Mouse (Mus musculus): ENCODE measurements around the gene Hdhd3.

Hdhd3 gene

DNA sequence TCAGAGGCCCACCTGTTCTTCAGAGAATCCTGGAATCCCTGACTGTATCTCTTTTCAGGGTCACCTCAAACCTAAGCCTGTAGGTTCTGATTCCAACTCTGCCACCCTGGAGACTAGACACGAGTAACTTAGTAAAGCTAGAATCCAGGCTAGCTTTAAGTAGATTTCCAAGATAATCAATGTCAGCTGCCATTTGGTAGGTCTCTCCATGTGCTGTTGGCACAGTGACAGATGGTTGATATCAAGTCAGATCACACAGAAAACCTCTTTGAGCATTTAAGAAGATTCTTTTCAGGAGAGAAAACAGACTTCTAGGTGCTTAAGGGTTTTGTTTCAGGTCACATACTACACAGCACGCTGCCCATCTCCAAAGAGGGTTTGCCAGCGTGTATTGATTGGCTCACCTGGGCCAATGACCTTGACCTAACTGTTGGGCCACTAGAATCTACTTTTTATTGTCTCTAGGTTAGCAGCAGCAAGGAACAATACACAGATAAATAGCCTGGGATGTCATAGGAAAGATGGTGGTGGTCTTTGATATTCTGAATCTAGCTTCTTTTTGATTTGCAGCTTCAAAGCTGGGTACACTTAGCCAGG lies at the start of gene Hdhd3:
TSS of gene Hdhd3 (minus strand) at position 94 of the 597 bp plus-strand sequence.
- no peak for DNase-seq

- no peak for DNase-seq
Measured at GRCm38 (mm10) chr4:62551966-62552365, 48.7 kb upstream of the Hdhd3 start.

GRCm38 (mm10) chr4:62544801-62545200 lies 41.5 kb upstream of the Hdhd3 start:
- no peak for DNase-seq

GRCm38 (mm10) chr4:62543782-62544181 lies 40.5 kb upstream of the Hdhd3 start:
- no peak for DNase-seq

- no peak for DNase-seq
Measured at GRCm38 (mm10) chr4:62541802-62542201, 38.5 kb upstream of the Hdhd3 start.

GRCm38 (mm10) chr4:62533729-62534128 lies 30.5 kb upstream of the Hdhd3 start:
- no peak for DNase-seq

DNA sequence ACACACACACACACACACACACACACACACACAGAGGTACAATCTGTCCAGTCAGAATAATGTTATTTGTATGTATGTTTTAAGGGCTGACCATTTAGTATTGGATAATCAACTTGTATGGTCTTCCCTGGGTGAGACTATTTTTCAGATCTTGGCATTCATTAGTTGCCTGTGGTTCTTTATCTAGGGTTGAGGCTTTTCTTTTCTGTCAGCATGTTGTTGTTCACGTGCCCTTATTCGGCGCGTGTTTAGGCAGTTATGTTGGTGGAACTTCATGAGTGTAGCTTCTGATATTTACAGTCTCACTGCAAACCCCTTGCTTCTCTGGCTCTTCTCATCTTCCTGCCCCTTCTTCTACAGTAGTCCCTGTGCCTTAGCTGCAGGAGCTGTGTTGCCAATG lies 24.4 kb upstream of the Hdhd3 start:
- no peak for DNase-seq

DNA sequence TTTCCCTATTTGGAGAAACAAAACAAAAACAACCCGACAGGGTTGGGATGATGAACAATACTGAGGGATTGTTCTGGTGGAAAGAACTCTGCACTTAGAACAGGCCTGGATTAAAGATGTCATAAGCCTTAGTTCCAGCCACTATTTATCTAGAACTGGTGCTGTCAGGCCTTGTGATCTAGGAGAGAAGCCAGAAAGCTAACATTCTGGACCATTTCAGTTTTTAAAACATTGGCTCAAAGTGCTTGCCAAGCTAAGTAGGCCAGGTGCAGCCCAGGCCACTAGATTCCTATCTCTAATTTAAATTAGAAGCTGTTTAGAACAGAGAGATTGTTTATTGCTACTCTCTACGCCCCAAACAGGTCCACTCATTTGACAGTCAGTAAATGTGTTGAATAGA lies 23.0 kb upstream of the Hdhd3 start:
- no peak for DNase-seq

GRCm38 (mm10) chr4:62525489-62525811 lies 22.2 kb upstream of the Hdhd3 start:
- no peak for DNase-seq

- DNase-seq: peak; percentile 94
Measured at GRCm38 (mm10) chr4:62524651-62525488, 21.6 kb upstream of the Hdhd3 start, which contains the start of the genes Pole3 and 4933430I17Rik. Gene Pole3 (minus strand): TSS chr4:62525068. Gene 4933430I17Rik (plus strand): TSS chr4:62525369.

DNA sequence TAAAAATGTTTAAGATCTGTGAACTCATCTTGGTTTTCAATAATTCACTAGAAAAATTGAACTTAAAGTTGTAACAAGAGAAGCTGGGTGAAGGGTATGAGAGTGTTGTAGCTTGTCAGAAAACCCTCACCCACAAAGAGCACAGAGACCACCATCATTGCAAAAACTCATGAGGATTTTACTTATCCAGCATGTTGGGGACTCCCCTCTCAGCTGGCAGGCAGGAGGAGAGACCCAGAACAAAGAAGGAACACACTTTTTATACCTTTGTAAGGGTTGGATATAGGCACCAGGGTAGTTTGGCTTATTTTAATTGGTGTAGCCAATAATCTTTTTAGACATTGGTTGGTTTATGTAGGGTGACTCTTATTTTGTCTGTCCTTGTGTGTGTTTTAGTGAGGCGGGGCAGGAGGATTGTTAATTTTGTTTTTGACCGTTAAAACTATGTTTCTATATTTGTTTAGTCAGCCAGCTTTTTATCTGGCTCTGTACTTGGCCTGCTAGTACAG lies 17.7 kb upstream of the Hdhd3 start:
- no peak for DNase-seq

GRCm38 (mm10) chr4:62519849-62520233 lies 16.6 kb upstream of the Hdhd3 start, which contains the start of gene Alad:
Gene Alad (minus strand): TSS chr4:62519918.
- peak; percentile 87 for DNase-seq

DNA sequence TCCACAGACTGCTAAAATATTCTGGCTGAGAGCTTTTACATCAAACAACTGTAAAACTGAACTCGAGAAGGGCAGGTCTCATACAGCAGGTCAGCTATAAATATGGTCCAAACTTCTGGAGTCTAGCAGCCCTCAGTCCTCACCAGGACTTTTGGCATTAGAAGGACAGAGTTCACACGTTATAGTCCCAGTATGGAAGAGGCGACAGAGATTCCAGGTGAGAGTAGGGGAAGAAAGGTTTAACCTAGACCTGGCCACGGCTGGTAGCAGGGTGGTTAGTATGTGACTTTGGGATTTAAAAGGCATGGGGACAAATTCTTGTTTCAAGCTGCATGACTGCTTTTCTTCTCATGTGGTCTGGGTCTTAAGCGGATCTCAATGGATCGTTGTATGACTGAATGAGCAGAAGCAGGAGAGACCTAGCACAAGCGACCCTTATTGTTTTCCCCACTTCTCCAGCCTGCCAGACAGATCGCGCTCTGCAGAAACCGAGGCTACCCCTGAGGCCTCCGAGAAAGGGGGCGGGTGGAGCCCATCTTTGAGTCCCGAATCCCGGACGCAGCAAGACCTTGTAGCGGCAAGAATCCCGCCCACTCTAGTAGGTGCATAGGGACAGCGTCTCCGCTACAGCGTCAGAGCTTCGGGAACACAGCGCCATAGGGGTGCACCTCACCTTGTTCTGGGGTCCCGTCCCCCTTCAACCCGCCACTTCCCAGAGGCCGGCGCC lies 16.0 kb upstream of the Hdhd3 start:
- DNase-seq: no peak

DNA sequence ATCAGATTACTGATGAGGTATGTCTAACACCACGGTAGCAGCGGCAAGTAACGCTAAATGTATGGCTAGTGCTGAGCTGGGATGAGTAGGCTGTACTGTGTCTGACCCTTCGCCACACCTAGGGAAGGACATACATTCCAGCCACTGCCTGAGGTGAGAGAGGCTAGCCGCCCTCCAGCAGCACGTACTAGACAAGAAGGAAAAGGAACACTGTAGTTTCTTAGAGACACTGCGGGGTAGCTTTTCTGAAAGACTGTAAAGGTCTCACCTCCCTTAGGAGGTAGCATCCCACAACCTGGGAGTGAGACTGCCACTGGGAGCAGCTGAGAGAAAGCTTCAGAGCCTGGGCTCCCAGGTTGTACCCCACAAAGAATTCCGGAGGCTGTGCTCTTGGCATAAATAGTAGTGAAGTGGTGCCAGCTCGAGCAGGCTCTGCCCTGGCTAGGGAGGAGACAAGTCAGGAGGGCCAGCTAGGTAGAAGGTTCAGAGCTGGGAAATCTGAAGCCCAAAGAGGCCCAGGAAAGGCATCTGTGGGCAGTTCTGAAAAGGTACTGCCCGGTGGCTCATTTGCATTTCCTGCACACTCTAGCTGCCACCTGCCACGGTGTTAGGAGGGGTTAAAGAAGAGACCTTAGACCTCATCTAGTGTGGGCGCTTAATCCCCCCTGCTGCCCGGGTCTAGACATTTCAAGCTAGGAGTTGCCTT lies 15.3 kb upstream of the Hdhd3 start:
- DNase-seq: no peak

- DNase-seq: no peak
Measured at GRCm38 (mm10) chr4:62517538-62518415, 14.5 kb upstream of the Hdhd3 start.

- no peak for DNase-seq
Measured at GRCm38 (mm10) chr4:62517046-62517445, 13.8 kb upstream of the Hdhd3 start.

DNA sequence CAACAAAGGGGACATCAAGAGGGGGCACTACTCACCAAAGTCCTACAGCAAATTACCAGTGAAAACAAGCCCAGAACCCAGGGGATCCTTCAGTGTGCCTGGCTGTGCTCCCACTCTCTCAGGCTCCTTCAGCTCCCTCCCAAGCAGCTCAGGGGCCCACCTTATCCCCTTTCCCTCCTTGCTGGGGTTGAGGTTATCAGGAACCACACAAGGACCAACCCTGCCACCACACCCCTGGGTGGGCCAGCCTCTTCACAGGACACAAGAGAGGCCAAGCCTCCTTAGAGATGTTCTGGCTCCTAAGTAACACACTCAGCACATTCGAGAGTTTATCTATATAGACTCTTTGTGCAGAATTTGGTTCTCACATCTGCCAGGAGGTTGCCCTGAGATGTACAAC lies 13.3 kb upstream of the Hdhd3 start:
- DNase-seq: no peak

DNA sequence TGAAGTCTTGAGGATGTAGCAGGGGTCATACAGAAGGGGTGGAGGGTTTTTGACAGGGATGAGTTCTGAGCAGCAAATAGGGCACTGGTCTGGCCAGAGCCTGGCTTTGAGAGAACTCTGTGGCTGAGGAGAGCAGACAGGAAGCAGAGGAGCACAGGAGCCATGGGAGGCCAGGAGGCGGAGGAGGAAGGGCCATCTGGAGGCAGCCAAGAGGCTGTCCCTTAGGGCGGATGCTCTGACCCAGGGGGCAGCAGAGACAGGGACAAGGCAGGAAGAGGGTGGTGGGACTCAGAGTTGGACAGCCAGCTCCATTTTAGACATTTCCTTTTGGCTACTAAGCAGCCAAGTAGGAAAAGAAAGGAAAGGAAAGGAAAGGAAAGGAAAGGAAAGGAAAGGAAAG lies 12.8 kb upstream of the Hdhd3 start:
- no peak for DNase-seq

DNA sequence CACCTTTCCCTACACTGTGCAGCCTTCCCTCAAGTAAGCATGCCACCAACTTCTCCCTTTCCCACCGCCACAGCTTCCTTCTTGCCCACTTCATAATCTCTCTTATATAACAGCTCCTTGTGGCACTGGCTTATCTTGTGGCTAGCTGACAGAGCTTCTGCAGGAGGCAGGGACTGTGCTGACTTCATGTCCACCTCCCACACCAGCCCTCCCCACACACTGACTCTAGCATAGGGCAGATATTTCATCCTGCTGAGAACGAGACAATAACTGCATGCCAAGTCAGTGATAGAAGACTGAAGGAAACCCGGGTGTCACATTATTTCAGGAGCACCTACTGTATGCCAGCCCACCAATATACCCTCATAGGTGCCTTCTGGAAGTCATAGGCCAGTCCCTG lies 12.2 kb upstream of the Hdhd3 start:
- no peak for DNase-seq

DNA sequence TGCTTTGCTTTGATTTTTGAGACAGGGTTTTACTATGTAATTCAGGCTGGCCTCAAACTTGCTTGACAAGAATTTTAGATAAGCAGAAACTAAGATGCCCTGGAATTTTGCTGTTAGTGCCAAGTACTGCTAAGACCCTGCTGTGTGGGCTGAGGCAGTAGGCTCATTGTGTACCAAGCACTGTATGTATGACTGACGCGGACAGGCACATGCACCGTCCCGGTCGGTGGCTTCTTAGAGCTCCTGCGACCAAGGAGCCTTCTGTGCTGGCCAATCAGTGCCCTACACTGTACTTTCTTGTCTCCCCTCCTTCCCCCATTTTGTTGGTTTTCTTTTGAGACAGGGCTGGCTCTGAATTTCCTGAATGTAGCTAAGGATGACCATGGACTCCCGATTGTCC lies 11.7 kb upstream of the Hdhd3 start:
- DNase-seq: no peak

- DNase-seq: no peak
Measured at GRCm38 (mm10) chr4:62513998-62514506, 10.8 kb upstream of the Hdhd3 start.

DNA sequence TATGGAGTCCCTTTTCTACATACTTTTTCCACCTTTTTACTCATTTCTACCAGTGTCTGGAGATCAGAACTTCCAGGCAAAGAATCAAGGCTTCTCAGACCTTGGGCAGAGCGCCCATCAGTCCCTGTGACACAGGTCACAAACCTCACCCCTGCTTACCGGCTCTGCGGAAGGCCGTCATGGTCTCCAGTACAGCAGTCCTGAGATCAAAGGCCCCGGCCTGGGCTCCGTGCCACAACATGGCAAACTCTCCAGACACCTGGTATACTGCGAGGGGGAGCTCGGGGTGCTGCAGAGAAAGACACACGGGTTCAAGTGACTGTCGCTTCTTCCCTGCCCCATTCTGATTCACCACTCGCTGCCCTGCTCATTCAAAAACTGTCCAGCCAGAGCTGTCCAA lies 6.7 kb upstream of the Hdhd3 start:
- DNase-seq: no peak

Measured in right cerebral cortex, postnatal 25 days (tissue).